Mouse (Mus musculus) midbrain, postnatal 0 days (tissue): ENCODE measurements at regions not wholly inside any gene's neighbourhood (a gene's known extent, or its start where the extent isn't known, plus 50 kb on each side); places are given as distances from the start of the nearest gene placed in this dataset.
A peak's percentile ranks its signal among the peaks of the same experiment; 100 is the strongest.

Experiments
- ATAC-seq: fragments of 200-750 bp; cut with Nextera tagmentation; 2 replicates; pipeline ENCODE4 v1.8.0; 2017; ENCODE audit warnings: moderate number of reproducible peaks, mild to moderate bottlenecking, moderate TSS enrichment, moderate library complexity; ENCODE audit not compliant: low FRiP score
- DNase-seq: peaks from one replicate; pipeline ENCODE4 v3.0.0-alpha.2; 2015; ENCODE audit warnings: low spot score
- H3K27ac ChIP-seq: fragments of 300-500 bp; sonication (generic); 2 replicates; pipeline ENCODE4 v1.5.1; 2014; ENCODE audit warnings: low read depth, mild to moderate bottlenecking, low read length, mixed read lengths
- H3K27me3 ChIP-seq: fragments of 300-500 bp; sonication (generic); 2 replicates; pipeline ENCODE4 v1.6.1; 2014; ENCODE audit warnings: low read length, control low read depth, mixed read lengths; ENCODE audit not compliant: insufficient read depth
- H3K36me3 ChIP-seq: fragments of 300-500 bp; sonication (generic); 2 replicates; pipeline ENCODE4 v1.6.1; 2014; ENCODE audit warnings: low read length, control low read depth, mixed read lengths; ENCODE audit not compliant: insufficient read depth
- H3K4me1 ChIP-seq: fragments of 300-500 bp; sonication (generic); 2 replicates; pipeline ENCODE4 v1.6.1; 2014; ENCODE audit warnings: mild to moderate bottlenecking, control low read depth, antibody characterized with exemption, low read length, mixed read lengths; ENCODE audit not compliant: insufficient read depth
- H3K4me2 ChIP-seq: fragments of 300-500 bp; sonication (generic); 2 replicates; pipeline ENCODE4 v1.6.1; 2014; ENCODE audit warnings: low read depth, mild to moderate bottlenecking, low read length, mixed read lengths; ENCODE audit not compliant: poor library complexity, severe bottlenecking
- H3K4me3 ChIP-seq: fragments of 300-500 bp; sonication (generic); 2 replicates; pipeline ENCODE4 v1.5.1; 2014; ENCODE audit warnings: low read depth, mild to moderate bottlenecking, low read length, moderate library complexity
- H3K9ac ChIP-seq: fragments of 300-500 bp; sonication (generic); replicated peaks from 2 replicates; pipeline ENCODE4 v1.6.1; 2014; ENCODE audit warnings: mild to moderate bottlenecking, low read length, moderate library complexity, mixed read lengths; ENCODE audit not compliant: poor library complexity, severe bottlenecking
- H3K9me3 ChIP-seq: fragments of 300-500 bp; sonication (generic); 2 replicates; pipeline ENCODE4 v1.6.1; 2016; ENCODE audit warnings: low read length, control low read depth
- CTCF ChIP-seq: IDR thresholded peaks from 2 replicates; pipeline ENCODE4 v1.5.1; 2016; ENCODE audit warnings: antibody characterized with exemption, mild to moderate bottlenecking
- WGBS: fragments of 180-500 bp; shearing (Covaris S2); extraction: QIAGEN DNeasy Blood & Tissue Kit; methylation state at CpG from one replicate; pipeline ENCODE4 v1.1.7; 2014; 5-methylcytosine and 5-hydroxymethylcytosine counted together

GRCm38 (mm10) chr4:150746430-150746923 lies 94.5 kb upstream of the Slc45a1 start:
- no peak overlapping the region for H3K4me3 ChIP-seq
- 0 out of 2 replicates have a peak overlapping the region, but pooled peaks have one; percentile 1 for H3K9ac ChIP-seq
- no peak overlapping the region for H3K4me2 ChIP-seq
- ATAC-seq (no peak), DNase-seq (no peak)
- 80% methylated on average over 13 of the region's 13 CpGs for WGBS
- peak overlapping the region; percentile 55 for H3K27ac ChIP-seq
- no peaks in the 10 kb centered on the region for H3K27me3 ChIP-seq
- TF ChIP-seq CTCF, result no peak
- H3K4me1 ChIP-seq, result no peaks in the 10 kb centered on the region
- H3K36me3 ChIP-seq, result no peaks in the 10 kb centered on the region
- no peaks in the 10 kb centered on the region for H3K9me3 ChIP-seq

DNA sequence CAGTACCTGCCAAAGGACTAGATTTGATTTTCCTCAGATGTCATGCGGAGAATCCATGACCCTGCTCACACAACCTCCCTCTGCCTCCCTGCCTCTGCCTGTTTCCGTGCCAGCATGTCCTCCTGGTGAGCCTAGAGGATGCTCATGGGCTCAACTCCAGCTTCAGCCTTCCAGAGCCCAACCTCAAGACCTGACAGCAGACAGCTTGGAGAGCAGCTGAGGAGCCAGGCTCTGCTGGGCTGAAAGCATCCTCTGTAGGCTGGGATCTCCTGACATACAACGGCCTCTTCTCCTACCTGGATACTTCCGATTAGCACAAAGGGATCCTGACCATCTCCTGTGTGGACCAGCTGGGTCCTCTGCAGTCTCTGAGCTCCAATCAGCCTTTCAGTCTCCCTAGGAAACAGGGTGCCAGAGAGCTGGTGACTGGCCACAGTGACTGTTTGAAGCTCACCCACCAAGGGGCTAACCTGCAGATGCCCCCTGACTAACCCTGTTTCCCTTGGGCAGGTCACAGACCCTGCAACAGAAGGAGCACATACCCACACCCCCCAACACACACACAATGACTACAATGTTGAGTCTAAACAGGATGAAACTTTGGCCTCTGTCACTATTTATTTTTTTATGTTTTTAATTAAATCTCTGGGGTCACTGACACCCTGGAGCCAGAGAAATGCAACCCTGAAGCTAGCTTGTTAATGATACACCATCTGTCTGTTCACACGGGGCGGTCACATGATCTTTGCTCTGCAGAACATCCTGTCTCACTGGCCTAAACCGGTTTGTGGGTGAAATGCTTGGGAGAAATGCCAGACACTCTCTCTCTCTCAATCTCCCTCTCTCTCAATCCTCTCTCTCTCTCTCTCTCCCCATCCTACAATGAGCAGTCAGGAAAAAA lies 93.8 kb upstream of the Slc45a1 start:
- 0 out of 2 replicates have a peak overlapping the region, but pooled peaks have one; percentile 1 for H3K9ac ChIP-seq
- no peaks in the 10 kb centered on the region for H3K9me3 ChIP-seq
- H3K4me1 ChIP-seq, result no peaks in the 10 kb centered on the region
- H3K4me3 ChIP-seq, result no peak overlapping the region
- no peaks in the 10 kb centered on the region for H3K36me3 ChIP-seq
- WGBS, result 48% methylated on average over 7 of the region's 7 CpGs
- TF ChIP-seq CTCF, result no peak
- peak; percentile 68 for ATAC-seq
- H3K4me2 ChIP-seq, result no peak overlapping the region
- peak; percentile 85 for DNase-seq
- peak overlapping the region; percentile 55; the same call in 1 of the 2 replicates for H3K27ac ChIP-seq
- H3K27me3 ChIP-seq, result no peaks in the 10 kb centered on the region

DNA sequence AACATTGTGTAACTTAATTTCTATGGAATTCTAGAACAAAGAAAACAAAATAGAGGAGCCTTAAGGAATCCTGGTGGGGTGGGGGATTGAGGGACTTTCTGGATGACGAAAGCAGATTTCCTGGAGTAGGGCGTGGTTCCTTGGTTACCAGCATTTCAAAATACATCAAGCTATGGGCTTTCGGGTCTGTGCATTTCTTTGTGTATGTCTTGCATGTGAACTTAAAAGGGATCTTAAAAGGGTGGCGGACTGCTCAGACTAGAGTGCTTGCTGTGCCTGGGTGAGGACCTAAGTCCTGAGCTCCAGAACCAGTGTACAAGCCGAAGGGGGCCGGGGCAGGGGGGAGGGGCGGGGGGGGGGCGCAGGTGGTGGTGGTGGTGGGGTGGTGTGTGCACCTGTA lies 91.5 kb upstream of the Slc45a1 start:
- Histone ChIP-seq H3K4me3 (no peak overlapping the region), H3K4me2 (no peak overlapping the region), H3K27me3 (no peaks in the 10 kb centered on the region), H3K36me3 (no peaks in the 10 kb centered on the region), H3K4me1 (no peaks in the 10 kb centered on the region), H3K27ac (peak overlapping the region; percentile 32; the same call in 1 of the 2 replicates), H3K9ac (no peak overlapping the region), H3K9me3 (no peaks in the 10 kb centered on the region)
- DNase-seq, result no peak
- no peak for TF ChIP-seq CTCF
- no peak for ATAC-seq
- WGBS, result 51% methylated on average over 7 of the region's 8 CpGs

DNA sequence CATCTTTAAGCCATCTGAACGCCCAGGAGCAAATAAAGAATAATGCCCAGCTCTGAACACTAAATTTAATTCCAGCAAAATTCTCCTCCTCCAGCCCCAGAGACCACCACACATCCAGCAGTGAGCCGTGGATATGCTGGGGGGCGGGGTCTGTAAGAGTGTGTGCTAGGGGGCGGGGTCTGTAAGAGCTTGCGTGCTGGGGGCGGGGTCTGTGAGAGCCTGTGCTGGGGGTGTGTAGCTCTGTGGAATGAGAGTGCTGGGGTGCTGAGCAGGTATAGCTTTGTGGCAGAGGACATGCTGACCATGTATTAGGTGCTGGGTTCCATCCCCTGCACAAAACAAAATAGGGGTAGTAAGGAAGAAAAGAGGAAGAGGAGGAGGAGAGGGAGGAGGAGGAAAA lies 91.1 kb upstream of the Slc45a1 start:
- Histone ChIP-seq H3K27me3 (no peaks in the 10 kb centered on the region), H3K27ac (no peak overlapping the region), H3K4me1 (no peaks in the 10 kb centered on the region), H3K36me3 (no peaks in the 10 kb centered on the region), H3K4me3 (no peak overlapping the region), H3K9ac (no peak overlapping the region), H3K9me3 (no peaks in the 10 kb centered on the region), H3K4me2 (no peak overlapping the region)
- WGBS, result 22% methylated on average over 6 of the region's 6 CpGs
- ATAC-seq (peak; percentile 76; the same call in 1 of the 2 replicates), DNase-seq (peak; percentile 52)
- no peak for TF ChIP-seq CTCF

DNA sequence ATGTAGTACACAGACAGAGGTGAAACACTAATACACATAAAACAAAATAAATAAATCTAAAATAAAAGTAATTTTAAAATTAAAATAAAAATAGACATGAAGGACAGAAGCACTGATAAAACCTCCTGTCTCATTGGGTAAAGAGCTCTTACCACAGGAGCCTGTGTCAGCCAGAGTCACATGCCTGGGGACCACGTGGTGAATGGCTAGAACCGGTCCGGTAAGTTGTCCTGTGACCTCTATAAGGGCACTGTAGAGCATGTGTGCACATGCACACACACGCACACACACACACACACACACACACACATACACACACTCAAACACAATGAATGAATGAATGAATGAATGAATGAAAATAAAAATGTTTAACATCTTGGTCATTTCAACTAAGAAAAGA lies 89.8 kb upstream of the Slc45a1 start:
- Histone ChIP-seq H3K27me3 (no peaks in the 10 kb centered on the region), H3K36me3 (no peaks in the 10 kb centered on the region), H3K9ac (no peak overlapping the region), H3K9me3 (no peaks in the 10 kb centered on the region), H3K4me3 (no peak overlapping the region), H3K4me2 (no peak overlapping the region), H3K27ac (no peak overlapping the region), H3K4me1 (no peaks in the 10 kb centered on the region)
- ATAC-seq (no peak), DNase-seq (no peak)
- 94% methylated on average over 4 of the region's 4 CpGs for WGBS
- TF ChIP-seq CTCF, result no peak

DNA sequence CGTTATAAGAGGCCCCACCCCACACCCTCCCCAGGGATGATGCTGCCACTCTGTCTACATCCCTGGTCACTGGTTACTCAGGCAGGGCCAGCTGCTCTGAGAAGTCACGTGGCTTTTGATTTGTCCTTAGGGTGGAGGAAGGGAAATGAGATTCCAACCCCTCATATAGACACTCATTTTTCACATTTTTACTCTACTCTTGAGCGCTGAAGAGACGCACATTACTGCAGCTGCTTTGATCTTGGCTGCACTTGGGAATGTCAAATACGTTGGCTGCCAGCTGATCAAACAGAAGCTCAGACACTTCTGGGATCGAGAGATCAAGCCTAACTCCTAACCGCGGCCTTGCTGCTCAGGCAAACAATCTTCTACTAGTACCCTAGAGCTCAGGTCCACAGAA lies 88.2 kb upstream of the Slc45a1 start:
- H3K4me1 ChIP-seq, result no peaks in the 10 kb centered on the region
- no peak for ATAC-seq

More for the DNA sequence above, 88.2 kb upstream of the Slc45a1 start:
- Histone ChIP-seq H3K9me3 (no peaks in the 10 kb centered on the region), H3K4me2 (no peak overlapping the region), H3K4me3 (no peak overlapping the region), H3K9ac (no peak overlapping the region), H3K36me3 (no peaks in the 10 kb centered on the region), H3K27ac (peak overlapping the region; percentile 38; the same call in 1 of the 2 replicates), H3K27me3 (no peaks in the 10 kb centered on the region)
- no peak for TF ChIP-seq CTCF
- WGBS, result 28% methylated on average over 8 of the region's 8 CpGs
- no peak for DNase-seq
